Mouse (Mus musculus) 3134 (cell line): ENCODE data around the gene Pcbp2.
A peak's percentile ranks its signal among the peaks of the same experiment; 100 is the strongest.

Source experiments
- DNase-seq: peaks from one replicate; pipeline ENCODE4 v3.0.0-alpha.2; 2011; ENCODE audit warnings: low spot score; ENCODE audit not compliant: insufficient read length; ENCODE audit errors: extremely low read depth

The Pcbp2 gene

GRCm38 (mm10) chr15:102470183-102470604 is at the start of gene Pcbp2:
Gene Pcbp2, plus strand, starts transcription at chr15:102470539.
- peak; percentile 97 for DNase-seq

- DNase-seq: no peak
Observed at GRCm38 (mm10) chr15:102420986-102421385, 49.4 kb upstream of the Pcbp2 start.

GRCm38 (mm10) chr15:102421437-102421836 is 48.9 kb upstream of the Pcbp2 start:
- DNase-seq: no peak

DNA sequence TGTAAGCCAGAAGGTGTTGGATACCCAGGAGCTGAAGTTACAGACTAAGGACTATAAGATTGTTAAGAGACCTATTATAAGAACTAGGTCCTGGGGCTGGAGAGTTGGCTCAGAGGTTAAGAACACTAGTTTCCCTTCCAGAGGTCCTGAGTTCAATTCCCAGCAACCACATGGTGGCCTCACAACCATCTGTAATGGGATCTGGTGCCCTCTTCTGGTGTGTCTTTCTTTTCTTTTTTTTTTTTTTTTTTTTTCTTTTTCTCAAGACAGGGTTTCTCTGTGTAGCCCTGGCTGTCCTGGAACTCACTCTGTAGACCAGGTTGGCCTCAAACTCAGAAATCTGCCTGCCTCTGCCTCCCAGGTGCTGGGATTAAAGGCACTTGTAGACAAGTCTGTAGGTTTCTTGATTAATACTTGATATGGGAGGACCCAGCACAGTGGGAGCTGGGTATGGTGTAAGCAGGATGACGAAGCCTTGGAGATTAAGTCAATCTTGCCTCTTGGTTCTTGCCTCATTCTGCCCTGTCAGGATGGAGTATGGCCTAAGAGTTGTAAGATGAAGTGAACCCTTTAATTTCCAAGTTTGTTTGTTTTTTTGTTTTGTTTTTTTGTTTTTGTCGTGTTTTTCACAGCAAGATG is 46.6 kb upstream of the Pcbp2 start:
- no peak for DNase-seq

DNA sequence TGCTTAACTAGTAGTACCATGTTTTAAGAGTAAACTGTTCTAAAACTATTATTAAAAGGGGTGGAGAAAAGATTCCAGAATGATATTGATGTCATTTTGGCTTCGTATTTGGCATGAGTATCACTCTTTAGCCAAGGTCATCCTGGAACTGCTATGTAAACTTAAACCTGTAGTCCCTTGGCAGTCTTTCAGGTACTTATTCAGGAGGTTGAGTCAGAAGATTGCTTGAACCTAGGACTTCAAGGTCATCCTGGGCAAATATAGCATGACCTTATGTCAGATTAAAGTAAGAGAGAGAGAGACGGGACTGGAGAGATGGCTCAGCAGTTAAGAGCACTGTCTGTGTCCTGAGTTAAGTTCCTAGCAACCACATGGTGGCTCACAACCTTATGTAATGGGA is 45.7 kb upstream of the Pcbp2 start:
- DNase-seq: no peak

GRCm38 (mm10) chr15:102426963-102427362 is 43.4 kb upstream of the Pcbp2 start:
- DNase-seq: no peak

DNA sequence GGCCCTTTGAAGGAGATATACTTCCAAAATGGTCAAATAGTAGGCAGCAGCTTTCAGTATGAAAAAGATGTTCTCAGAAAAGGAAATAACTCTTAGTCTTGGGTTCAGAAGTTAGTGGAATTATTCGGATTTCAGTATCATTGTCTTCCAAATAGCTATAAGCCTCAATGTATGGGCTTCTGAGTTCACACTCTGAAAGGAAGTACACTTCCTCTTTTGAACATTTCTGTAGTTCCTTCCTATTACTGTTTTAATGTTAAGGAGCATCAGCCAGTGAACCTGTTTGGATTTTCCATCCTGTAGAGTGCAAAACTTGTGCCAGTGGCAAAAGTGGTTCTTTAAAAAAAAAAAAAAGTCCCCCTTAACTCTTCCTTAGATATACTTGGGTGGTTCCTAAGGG is 38.3 kb upstream of the Pcbp2 start:
- no peak for DNase-seq

DNA sequence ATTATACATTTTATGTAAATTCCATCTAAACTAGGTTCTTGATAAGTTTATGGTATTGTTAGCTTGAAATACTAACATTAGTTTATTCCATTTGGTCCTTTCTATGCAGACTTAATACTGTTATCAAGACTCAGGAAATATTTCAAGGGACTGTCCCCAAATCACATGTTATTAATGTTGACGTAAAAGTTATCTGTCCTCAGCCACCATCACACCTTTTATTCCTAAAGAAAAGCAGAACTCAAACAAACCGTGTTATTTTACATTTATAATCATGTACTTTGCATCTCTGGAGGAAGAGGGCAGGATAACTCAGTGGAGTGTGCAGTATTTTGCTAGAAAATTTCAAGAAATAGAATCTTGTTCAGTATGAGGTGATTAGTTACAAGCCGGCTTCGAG is 37.2 kb upstream of the Pcbp2 start:
- no peak for DNase-seq

DNA sequence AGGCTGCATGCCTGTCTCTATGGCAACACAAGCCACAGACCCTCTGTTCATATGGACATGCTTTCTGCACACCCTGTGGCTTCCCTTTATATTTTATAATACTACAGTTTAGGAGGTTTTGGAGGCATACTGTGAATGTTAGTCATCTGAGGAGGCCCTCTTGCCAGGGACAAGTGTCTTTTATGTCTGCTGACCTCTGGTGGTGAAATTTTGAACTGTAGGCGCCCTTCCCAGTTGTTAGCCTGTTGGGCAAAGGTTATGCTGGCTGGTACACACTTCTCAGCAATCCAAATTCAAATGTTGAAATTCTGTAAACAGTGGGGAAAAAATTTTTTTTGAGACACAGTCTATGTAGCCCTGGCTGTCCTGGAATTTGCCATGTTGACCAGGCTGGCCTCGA is 27.8 kb upstream of the Pcbp2 start:
- peak; percentile 30 for DNase-seq

GRCm38 (mm10) chr15:102445146-102445545 is 25.2 kb upstream of the Pcbp2 start, which contains the start of gene Amhr2:
Gene Amhr2, plus strand, starts transcription at chr15:102445367.
- DNase-seq: no peak

- no peak for DNase-seq
Observed at GRCm38 (mm10) chr15:102446448-102446847, 23.9 kb upstream of the Pcbp2 start.

GRCm38 (mm10) chr15:102449366-102449765 is 21.0 kb upstream of the Pcbp2 start:
- DNase-seq: no peak

DNA sequence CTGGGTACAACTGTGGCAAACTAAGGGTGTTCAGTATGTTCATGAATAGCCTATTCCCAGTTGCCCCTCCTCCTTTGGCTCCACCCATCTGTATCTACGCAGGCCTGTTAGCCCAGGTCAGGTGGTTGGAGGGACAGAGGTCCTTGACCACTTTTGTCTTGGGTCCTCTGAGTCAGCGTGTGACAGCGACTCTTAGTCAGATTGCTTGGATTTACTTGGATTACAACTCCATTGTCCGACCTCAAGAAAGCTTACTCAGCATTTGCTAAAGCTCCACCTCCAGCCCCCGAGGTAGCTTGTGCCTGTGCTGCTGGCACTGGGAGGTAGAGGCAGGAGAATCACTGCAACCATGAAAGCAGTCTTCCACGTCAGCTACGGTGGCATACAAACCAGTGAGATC is 19.4 kb upstream of the Pcbp2 start:
- DNase-seq: peak; percentile 74

DNA sequence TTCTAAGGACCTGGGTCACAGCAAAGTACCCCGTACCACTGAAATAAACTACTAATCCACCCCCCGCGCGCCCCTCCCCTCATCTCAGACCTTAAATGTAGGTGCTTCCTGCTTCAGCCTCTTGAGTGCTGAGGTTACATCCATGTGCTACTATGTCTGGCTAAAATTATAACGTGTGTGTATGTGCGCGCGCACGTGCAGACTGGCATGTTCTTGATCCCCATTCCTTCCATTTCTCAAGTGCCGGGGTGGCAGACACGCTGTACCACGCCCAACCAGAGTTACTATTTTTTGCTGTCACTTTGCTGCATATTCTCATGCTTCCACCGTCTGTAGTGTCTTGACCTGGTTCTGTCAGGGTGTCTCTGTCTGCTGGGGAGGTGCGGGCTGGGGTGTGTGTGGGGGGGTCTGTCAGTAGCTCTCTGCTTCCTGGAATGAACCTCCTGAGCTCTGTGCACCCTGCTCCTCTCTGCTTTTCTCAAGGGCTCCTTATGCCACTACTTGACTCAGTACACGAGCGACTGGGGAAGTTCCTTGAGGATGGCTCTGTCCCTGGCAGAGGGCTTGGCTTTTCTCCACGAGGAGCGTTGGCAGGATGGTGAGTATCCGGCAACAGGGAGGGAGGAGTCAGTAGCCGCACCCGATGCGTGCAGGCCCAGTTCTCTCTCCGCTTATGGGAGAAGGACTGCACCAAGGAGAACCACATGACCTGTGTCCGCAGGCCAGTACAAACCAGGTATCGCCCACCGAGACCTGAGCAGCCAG is 18.5 kb upstream of the Pcbp2 start:
- DNase-seq: peak; percentile 84

GRCm38 (mm10) chr15:102455993-102456392 is 14.3 kb upstream of the Pcbp2 start:
- no peak for DNase-seq

DNA sequence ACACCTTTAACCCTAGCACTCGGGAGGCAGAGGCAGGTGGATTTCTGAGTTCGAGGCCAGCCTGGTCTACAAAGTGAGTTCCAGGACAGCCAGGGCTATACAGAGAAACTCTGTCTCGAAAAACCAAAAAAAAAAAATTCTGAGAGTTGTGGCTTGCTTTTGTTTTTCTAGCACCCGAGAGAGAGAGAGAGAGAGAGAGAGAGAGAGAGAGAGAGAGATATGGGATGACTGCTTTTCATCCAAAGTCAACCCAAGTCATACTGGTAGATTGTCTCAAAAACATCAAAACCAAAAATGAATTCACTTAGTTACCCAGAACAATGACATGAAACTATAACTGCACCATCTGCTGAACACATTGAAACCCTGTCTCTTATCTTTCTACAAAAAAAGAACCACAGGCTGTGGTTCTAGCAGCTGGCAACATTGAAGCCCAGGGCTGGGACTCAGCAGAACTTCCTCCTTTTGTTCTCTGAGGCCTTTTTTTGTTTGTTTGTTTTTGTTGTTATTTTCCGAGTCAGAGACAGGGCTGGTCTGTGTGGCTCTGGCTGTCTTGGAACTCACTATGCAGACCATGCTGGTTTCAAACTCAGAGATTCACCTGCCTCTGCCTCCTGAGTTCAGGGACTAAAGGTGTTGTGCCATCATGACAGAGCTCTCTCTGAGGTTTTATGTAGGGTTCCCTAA is 12.1 kb upstream of the Pcbp2 start:
- no peak for DNase-seq

GRCm38 (mm10) chr15:102458904-102459317 is 11.4 kb upstream of the Pcbp2 start, which contains the start of gene Prr13:
Gene Prr13, plus strand, starts transcription at chr15:102459028.
- DNase-seq: peak; percentile 85

- no peak for DNase-seq
Observed at GRCm38 (mm10) chr15:102459381-102459780, 11.0 kb upstream of the Pcbp2 start.

DNA sequence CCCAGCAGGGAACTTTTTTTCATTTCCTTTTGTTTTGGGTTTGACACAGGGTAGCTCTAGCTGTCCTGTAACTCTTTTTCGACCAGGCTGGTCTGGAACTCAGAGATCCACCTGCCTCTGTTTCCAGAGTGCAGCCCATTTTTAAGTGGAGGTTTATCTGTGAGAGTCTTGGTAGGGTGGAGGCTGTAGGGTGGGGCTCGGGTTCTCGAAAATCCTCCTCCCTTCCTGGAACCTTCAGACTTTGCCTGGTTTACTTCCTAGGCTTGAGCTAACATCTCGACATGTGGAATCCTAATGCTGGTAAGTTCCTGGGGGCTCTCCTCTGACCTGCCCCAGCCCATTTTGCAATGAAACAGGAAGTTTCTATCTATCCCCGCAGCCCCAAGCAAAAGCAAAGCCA is 10.5 kb upstream of the Pcbp2 start:
- DNase-seq: no peak

- DNase-seq: no peak
Observed at GRCm38 (mm10) chr15:102460409-102460808, 9.9 kb upstream of the Pcbp2 start.

DNA sequence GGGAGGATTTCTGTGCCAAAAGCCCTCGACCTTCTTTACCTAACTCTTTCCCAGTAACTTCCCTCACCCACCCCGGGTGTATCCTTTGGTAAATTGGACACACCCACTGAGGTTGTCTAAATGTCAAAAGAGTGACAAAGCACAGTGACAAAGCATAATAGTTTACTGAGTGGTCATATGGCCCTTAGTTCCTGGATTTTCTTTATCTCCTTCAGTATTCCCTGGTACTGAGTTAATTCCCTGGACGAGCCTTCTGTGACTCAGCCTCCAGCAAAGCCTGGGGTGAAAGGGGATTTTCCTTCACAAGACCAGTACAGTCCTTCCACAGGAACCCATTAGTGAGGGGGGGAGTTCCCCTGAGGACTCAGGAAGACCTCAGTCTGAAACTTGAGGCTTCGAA is 9.4 kb upstream of the Pcbp2 start:
- no peak for DNase-seq
